Mouse (Mus musculus) embryo, embryonic 10 days (tissue): ENCODE data around the gene Derl3.

ENCODE experiments used
- DNase-seq: peaks from one replicate; pipeline ENCODE4 v3.0.0-alpha.2; 2015; ENCODE audit warnings: low spot score

Gene Derl3

DNA sequence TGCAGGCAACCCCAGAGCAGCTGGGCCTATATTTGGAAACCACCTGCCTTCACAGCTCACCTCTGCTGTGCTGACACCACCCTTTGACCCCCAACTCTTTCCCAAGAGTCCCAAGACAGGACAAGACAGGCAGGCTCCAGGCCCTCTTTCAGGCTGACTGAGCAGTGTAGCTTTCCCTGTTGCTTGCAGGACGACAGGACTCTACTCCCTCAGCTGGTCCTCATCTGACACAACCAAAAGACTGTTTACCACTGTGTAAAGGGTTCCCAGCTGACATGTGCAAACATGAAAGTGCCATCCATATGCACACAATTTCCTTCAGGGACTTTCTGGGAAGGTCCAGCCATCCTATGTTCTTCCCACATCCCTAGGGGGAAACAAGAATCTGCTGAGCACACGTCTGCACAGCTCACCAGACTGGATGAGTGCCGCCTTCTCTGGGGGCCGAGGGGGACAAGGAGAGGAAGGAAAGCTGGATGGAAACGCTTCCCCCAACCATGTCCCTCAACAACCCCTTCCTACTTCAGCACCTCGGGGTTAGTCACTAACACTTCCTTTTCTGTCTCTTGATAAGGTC lies 19.9 kb downstream of the Derl3 start:
- no peak for DNase-seq

DNA sequence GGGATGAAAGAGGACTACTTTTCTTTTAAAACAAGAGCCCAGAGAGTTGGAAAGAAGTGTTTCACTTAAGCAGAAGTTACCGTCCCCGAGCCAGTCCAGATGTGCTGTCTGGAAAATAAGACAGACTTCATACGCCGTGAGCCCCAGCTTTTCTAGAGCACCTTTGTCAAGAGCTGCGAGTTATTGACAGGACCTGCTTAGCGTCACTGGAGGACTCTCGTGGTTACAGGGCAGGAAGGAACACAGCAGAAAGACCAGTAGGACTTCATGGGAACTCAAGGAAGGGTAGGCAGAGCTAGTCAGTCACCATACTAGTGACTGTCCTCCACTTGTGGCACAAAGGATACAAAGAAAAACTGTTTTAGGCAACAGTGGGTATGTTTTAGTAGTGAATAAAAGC lies 22.3 kb downstream of the Derl3 start:
- no peak for DNase-seq

DNA sequence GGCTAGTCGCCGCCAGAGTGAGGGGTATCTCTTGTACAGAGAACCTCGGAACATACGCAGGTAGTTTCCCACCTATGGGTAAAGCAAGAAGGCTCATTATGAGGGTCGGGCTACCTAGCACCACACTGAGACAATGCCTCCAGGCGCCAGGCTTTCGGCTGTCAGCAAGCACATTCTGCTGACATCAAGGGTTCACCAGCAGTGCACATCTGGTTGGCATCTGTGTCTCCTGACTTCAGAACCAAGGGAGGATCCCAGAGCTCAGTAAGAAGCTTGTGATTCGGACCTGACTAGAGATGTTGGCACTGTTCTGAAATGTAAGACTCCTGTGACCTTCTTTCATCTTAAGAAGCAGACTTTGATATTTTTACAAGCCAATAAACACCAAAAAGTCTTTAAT lies 23.6 kb downstream of the Derl3 start:
- DNase-seq: peak; percentile 39

- DNase-seq: no peak
Measured at GRCm38 (mm10) chr10:75919026-75919425, 25.8 kb downstream of the Derl3 start.

DNA sequence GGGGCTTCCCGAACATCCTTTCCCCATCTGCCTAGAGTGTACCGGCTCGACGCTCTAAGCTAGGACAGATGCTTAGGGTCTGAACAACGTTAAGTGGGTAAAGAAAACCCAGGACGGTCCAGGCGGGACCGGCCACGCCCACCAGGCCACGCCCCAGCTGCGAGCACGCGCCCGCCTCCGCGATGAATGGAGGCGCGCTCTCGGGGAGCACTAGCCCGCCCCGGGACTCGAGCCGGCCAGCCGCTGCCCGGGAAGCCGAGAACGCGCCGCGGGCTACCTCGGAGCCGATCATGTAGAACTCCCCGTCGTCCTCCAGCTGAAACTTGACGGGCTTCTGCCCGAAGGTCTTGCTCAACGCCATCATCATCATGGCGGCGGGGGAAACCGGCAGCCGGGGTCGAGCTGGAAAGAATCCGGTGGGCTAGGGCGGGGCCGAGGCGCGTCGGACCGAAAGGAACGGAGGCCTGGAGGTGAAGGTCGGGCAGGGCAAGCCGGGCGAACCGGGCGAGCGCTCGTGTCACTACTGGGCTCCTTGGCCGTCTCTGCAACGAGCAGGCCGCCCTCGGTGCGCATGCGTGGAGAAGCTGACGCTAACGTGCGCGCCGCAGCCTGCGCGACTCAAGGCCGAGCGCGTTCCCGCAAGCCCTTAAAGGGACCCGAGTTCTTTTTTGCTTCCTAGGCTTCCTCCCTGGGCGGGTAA lies 28.0 kb downstream of the Derl3 start, which contains the start of gene Smarcb1:
Smarcb1 (minus strand) TSS at position 592 of the 700 bp plus-strand sequence.
- DNase-seq: peak; percentile 99

- DNase-seq: no peak
Measured at GRCm38 (mm10) chr10:75921726-75922560, 28.7 kb downstream of the Derl3 start.

DNA sequence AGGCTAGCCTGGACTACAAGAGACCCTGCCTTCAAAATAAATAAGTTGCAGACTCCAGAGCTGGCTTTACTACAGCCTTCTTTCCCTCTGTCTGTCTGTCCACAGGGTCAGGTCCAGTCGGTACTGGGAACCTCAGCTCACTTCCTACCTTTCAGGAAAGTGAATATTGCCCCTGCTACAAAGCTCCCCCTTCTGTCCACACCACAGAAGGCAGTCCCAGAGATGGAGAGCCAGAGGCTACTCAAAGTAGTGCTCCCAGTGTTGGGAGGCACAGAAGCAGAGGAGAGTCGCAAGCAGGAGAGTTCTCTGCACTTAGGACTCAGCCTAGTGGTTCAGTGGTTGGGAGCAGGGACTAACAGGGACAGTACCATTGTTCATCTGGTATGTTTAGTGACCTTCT lies 31.1 kb downstream of the Derl3 start:
- no peak for DNase-seq

DNA sequence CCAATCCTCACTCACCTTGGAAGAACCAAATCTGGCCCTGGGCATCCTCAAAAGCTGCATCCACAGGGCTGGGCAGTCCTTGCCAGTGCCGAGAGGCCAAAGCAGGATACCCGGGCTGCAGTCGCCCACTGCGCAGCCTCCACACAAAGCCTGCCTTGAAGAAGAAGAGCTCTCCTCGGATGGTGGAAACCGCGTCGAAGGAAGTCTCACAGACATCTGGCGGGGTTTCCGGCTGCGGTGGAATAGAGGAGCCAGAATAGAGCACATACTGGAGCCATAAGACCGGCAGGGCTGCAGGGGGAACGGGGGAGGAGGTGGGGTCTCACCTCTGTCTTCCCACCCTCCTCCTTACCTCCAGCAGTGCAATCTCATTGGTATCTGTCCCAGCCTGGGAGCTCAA lies 33.2 kb downstream of the Derl3 start:
- no peak for DNase-seq

DNA sequence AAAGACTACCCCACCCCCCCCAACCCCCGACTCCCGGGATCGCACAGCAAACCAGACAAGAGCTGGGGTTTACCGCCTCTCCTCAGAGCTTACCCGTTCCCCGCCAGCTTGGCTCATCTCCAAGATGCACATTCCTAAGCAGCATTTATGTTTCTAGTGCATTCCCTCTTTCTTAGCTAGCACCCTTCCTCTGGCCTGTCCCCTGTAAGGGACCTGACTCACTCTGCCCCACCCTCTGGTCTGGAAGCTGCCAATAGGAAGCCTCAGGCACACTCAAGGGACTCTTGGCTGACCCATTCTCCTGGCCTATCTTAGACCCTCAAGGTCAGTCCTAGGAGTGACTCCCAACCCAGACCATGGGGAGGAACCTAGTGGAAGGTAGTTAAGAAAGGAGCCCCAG lies 37.1 kb downstream of the Derl3 start:
- DNase-seq: no peak

- DNase-seq: no peak
Measured at GRCm38 (mm10) chr10:75931311-75931710, 38.1 kb downstream of the Derl3 start.

- DNase-seq: peak; percentile 65
Measured at GRCm38 (mm10) chr10:75932081-75932678, 39.0 kb downstream of the Derl3 start.

GRCm38 (mm10) chr10:75932891-75933290 lies 39.7 kb downstream of the Derl3 start, which contains the start of gene Chchd10:
Chchd10 (plus strand) TSS chr10:75933130.
- DNase-seq: no peak

DNA sequence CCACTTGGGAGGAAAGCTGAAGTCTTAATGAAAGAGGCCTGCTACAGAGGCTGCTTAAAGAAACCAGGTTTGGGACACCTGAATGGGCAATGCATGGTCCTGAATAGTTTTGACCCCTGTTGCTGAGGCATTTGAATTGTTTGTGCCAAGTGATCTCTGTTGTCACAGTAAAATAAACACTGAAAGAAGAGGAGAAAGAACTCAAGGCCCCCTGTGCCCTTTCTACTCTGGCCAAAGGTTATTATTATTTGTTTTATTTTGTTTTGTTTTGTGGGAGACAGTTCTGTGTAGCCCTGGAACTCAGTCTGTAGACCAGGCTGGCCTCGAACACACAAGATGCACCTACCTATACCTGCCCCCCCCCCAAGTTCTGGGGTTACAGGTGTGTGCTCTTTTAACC lies 41.8 kb downstream of the Derl3 start:
- no peak for DNase-seq

DNA sequence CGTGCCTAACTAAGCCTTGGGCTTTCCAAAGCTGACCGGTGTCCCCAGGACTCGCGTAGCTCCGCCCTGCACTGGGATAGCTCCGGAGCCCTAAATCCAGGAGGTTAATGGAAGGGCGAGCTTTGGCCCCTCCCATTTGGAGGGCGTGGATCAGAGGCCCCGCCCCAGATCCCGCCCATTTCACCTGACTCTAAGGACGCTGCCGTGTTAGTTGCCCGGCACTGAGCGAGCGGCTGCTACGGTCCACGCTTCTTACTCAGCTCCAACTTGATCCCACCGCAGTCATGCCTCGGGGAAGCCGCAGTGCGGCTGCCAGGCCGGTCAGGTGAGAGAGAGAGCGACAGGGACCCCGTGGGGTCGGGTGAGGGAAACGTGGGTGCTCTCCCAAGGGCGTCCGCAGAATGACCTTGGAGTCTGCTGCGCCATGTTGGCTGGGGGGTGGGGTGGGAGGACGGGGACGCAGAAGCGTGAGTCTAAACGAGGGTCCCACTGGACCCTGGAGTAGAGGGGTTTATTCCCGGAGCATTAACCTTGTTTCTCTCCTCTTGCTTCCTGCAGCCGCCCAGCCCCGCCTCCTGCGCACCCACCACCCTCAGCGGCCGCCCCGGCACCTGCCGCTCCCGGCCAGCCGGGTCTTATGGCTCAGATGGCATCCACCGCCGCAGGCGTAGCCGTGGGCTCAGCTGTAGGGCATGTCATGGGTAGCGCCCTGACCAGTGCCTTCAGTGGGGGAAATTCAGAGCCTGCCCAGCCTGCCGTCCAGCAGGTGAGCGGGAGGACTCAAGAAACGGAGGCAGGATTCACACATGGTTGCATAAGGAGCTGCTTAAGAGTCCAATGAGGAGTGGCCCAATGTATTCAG lies 42.7 kb downstream of the Derl3 start, which contains the start of gene Mmp11:
Mmp11 (minus strand) TSS at position 817 of the 862 bp plus-strand sequence.
- DNase-seq: peak; percentile 84

- no peak for DNase-seq
Measured at GRCm38 (mm10) chr10:75936909-75937667, 43.9 kb downstream of the Derl3 start.

GRCm38 (mm10) chr10:75937851-75938643 lies 44.8 kb downstream of the Derl3 start:
- no peak for DNase-seq

DNA sequence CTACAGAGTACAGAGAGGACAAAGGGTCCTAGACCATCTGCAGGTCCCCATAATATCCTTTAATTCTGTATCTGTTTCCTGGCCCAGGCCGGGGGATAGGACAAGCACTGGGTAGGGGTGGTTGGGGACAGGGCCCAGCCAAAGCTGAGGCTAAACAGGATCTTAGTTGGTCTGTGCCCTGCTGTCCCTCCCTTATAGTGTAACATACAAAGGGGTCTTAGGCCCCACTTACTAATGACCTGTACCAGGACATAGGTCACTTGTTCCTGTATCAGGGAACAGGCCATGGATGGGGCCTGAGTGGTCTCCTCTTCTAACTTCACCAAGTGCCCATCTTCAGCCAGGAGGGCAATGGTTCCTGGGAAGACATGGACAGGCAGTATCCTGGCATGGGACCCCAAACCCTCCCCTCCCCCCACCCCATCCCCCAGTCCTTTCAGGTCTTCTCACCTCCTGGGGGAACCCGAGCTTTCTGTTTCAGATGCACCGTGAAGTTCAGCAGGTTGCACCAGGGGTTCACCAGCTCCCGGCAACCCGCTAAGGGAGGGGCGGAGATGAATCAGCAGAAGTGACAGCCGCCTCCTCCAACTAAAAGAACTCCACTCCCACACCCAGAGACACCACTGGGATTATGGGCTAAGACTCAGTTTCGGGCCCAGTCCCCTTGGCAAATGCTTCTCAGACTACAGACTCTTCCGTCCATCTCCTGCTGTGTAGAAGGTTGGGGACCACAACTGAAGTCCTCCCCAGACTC lies 46.4 kb downstream of the Derl3 start:
- DNase-seq: no peak

- DNase-seq: no peak
Measured at GRCm38 (mm10) chr10:75940520-75940919, 47.3 kb downstream of the Derl3 start, which contains the start of gene Gm867. Gm867 (minus strand) TSS chr10:75940672.
